Mouse (Mus musculus): Measurements from ENCODE around the gene Slc25a26. TPM values are rescaled to one million over a fixed set of nuclear protein-coding genes. Genes with fewer than 3 reads are reported as not detected.

Gene Slc25a26
- polyA plus RNA-seq, 1 experiment: 5.1 TPM

DNA sequence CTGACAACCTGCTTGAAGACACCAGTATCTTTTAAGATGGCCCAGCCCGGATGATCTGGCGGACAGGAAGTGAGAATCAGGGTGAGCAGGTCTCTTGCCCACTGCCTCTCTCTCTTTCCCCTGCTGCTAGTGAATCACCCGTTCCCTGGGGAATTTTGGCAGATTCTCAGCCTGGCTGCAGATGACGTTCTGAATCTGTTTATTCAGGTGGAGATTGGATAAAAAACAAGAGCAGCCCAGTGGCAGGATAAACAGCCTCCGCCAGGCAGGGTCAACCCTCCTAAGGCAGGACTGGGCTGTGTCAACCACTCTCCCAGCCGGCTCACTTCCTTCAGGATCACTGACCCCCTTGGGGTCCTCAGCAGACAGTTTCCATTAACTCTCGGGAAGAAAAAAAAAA, 140.2 kb downstream of the Slc25a26 start:
- TF ChIP-seq GATA1 (IDR thresholded peaks at IDR 0.05; ENCODE audit: low read length): no peak

GRCm38 (mm10) chr6:94642048-94642447, 141.9 kb downstream of the Slc25a26 start:
- no peak for TF ChIP-seq GATA1 (IDR thresholded peaks at IDR 0.05; ENCODE audit: low read length)

DNA sequence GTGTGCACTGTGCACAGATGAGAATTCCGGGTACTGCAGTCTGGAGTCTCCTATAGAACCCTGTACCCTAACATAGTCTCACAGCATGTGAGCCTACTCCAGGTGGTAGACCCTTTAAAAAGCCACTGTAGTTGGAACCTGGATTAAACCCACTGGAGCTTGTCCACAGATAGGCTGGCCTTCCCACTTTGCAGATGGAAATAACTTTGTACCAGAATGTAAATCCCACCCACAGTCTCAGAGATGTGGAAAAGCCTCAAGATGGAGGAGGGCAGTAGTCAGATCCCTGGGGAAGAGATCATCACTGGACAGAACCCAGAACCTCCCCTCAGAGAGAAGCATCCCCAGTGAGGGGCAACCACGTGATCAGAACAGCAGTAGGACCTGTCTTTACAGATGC, 143.9 kb downstream of the Slc25a26 start:
- no peak for TF ChIP-seq GATA1 (IDR thresholded peaks at IDR 0.05; ENCODE audit: low read length)

DNA sequence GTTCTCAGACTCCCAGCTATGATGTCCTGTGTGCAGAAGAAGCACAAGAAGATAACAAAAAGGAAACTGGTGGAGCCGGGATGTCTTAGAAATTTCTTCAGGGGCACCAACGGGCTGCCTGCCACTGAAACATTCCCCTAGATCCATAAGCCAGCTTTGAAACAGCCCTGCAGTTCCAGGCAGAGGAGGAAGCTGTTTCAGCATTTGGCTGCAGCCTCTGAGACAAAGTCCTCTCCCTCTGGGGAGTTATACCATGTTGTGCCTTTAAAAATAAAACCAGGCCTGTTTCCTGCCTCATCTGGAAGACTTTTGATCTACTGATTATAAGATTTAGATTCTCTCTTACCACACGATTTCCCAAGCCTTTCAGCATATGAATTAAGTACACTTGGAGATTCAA, 144.5 kb downstream of the Slc25a26 start:
- no peak for TF ChIP-seq GATA1 (IDR thresholded peaks at IDR 0.05; ENCODE audit: low read length)

- no peak for TF ChIP-seq GATA1 (IDR thresholded peaks at IDR 0.05; ENCODE audit: low read length)
Observed at GRCm38 (mm10) chr6:94645723-94646122, 145.6 kb downstream of the Slc25a26 start.

GRCm38 (mm10) chr6:94646274-94646863, 146.2 kb downstream of the Slc25a26 start:
- no peak for TF ChIP-seq GATA1 (IDR thresholded peaks at IDR 0.05; ENCODE audit: low read length)

DNA sequence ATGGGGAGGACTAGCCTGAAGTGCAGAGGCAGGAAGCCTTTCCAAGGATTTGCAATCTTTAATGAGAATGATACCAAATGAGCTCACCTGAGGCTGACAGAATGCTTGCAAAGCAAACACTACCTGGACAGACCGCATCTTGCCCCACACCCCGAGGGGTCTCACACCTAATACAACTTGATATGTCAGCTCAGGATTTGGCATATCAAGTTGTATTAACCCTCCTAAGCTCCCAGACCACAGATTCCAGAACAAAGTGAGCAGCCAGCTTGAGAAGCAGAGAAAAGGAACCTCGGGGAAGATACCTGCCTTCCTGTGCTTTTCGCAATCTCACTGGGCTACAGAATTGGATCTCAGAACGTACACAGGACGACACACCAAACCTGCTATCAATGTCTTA, 146.8 kb downstream of the Slc25a26 start:
- no peak for TF ChIP-seq GATA1 (IDR thresholded peaks at IDR 0.05; ENCODE audit: low read length)

DNA sequence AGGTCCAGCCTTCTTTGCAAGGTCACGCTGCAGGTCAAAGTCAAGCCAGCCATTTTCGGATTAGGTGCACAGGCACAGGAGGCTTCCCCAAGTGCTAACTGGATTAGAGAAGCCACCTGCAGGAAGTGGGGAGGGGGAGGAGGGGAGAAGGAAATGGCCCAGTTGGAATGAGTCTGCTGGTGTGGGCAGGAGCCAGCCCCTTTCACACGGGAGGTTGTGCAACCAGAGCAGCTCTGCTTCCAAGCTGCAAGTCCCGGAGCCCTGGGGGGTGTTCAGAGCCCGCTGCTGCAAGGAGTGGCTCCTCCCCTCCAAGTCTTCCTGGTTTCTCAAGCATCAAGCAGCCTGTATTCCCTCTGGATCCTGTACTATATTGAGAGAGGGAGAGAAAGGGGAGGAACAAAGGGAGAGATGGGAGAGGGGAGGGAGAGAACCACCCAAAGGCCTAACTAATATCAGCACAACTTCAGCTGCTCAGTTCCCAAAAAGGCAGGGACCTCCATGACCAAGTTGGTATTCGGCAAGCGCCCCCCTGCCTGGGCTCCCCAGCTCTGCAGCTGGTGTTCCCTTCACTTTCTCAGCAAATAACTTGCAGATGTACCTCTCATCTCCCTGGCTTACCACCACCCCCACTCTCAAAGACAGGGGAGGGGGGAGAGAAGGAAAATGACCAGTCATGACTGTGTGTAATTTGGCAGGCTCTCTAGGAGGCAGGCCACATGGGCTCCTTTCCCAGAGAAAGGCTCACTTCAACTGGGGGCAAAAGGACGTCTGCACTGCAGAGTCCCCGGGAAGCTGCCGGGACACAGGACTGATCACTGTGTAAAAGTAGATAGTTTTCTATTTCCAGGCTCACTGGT, 147.7 kb downstream of the Slc25a26 start:
- TF ChIP-seq GATA1 (IDR thresholded peaks at IDR 0.05; ENCODE audit: low read length): no peak

DNA sequence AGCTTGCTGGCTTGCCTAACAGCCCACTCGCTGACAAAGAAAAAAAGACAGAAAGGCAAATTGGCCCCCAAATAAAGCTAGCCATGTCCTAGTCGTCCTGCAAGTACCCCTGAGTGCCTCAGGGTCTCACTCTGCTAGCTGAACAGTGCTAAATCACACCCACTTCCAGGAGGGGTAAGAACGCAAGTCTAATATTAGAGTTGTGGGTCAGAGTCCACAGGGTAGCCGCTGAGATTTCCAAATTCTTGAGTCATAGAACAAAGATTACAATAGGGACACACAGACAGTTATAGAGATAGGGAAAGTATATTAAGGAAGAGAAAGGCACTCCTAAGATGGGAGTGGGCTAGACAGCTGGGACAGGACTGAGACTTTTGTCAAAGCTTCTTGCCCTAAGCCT, 148.4 kb downstream of the Slc25a26 start:
- no peak for TF ChIP-seq GATA1 (IDR thresholded peaks at IDR 0.05; ENCODE audit: low read length)

DNA sequence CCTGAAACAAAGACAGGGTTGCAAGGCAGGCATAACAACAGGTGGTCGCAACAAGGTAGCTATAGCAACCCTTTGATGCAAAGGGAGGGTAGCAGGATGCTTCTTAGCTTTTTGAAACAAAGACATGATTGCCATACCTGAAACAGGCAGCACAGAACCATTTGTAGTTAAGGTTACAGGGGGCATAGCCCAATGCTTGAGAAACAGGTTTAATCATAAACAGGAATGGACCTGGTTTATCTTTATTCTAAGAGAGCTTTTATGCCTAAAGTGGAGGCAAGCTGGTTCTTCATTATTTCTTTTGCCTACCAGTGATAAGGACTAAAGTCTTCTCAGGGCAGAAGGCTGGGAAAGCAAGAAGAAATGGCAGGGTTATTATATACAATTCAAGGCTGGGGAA, 149.5 kb downstream of the Slc25a26 start:
- TF ChIP-seq GATA1 (IDR thresholded peaks at IDR 0.05; ENCODE audit: low read length): no peak

DNA sequence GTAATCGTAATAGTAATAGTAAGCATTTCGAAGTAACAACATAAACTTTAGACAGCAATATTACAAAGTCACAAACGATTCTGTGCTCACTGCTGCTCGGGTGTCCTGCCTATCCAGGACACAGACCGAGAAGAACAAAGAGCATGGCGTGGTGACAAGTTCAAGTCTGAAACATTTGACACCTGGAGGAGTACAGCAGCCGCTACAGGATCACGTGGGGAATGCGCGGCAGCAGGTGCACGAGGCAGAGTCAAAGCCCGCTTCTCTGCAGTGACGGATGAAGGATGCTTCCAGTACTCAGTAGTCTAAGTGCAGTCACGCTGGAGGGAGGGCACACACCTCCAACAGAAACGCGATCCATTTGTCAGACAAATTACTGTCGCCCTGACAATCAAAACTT, 151.4 kb downstream of the Slc25a26 start:
- TF ChIP-seq GATA1 (IDR thresholded peaks at IDR 0.05; ENCODE audit: low read length): no peak

DNA sequence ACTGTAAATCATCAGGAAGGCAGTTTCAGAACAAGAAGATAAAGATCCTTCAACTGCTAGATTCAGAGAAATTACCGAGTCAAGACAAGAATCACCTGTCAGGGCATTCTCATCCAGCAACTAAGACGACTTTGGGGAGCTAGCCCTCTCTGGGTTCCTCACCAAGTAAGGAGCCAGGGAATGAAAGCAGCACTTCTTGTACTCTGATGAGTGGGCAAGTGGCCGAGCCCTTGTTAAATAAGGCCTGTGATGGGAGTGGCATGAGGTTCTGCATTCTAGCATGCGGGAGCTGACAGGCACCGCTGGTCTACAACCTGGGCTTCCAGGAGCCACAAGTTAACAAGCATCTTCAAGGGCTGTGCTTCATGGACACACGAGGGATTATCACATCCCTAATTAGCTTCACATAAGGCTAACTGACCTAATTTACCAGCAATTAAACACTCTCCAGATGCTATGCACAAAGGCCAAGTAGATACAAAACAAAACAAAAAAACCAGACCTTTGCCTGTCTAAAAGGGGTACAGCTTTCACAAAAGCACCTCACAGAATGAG, 152.6 kb downstream of the Slc25a26 start:
- no peak for TF ChIP-seq GATA1 (IDR thresholded peaks at IDR 0.05; ENCODE audit: low read length)

GRCm38 (mm10) chr6:94653388-94654316, 153.5 kb downstream of the Slc25a26 start:
- TF ChIP-seq GATA1 (IDR thresholded peaks at IDR 0.05; ENCODE audit: low read length): no peak

Other genes with a start within 250 kb of the Slc25a26 start
- gene Magi1, start 216.4 kb upstream of the Slc25a26 start, polyA plus RNA-seq (2012): 0.70 and 1.0 TPM in 2 replicates
- gene Lrig1, start 199.8 kb downstream of the Slc25a26 start, polyA plus RNA-seq (2012): 3.7 and 4.6 TPM in 2 replicates